Mouse (Mus musculus): ENCODE results near the gene Atf5.
A peak's percentile ranks its signal among the peaks of the same experiment; 100 is the strongest.

DNA sequence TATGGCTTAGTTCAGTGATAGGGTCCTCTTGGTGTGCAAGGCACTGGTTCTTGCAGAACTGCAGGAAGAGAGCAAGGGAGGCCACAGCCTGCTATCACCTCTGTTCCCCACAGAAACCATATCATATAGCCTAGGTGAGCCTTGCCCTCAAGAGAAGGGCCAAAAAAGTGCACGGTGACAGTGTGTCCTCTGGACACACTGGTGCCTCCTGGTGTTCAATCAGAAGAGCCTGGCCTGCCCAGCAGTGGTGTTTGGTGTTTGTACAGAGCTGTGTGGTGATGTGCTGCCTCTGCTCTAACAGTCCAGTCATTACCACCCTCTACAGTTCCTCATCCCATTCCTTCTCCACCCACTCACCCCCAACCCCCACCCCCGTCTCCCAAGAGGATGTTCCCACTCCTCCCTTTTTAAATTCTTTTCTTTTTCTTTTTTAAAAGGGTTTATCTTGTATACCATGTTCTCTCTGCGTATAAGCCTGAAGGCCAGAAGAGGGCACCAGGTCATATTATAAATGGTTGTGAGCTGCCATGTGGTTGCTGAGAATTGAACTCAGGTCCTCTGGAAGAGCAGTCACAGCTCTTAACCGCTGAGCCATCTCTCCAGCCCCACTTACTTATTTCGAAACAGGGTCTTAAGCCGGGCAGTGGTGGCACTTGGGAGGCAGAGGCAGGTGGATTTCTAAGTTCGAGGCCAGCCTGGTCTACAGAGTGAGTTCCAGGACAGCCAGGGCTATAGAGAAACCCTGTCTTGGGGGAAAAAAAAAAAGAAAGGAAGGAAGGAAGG is 5.4 kb upstream of the Atf5 start:
- TF ChIP-seq CTCF (IDR thresholded peaks at IDR 0.05) (peak; percentile 39), POLR2A (IDR thresholded peaks at IDR 0.05; ENCODE audit: insufficient read depth, low read depth, low read length) (no peak)

Measured in heart, adult 2 months (tissue).